Mouse (Mus musculus): ENCODE measurements at regions not wholly inside any gene's neighbourhood (a gene's known extent, or its start where the extent isn't known, plus 50 kb on each side); places are given as distances from the start of the nearest gene placed in this dataset.

DNA sequence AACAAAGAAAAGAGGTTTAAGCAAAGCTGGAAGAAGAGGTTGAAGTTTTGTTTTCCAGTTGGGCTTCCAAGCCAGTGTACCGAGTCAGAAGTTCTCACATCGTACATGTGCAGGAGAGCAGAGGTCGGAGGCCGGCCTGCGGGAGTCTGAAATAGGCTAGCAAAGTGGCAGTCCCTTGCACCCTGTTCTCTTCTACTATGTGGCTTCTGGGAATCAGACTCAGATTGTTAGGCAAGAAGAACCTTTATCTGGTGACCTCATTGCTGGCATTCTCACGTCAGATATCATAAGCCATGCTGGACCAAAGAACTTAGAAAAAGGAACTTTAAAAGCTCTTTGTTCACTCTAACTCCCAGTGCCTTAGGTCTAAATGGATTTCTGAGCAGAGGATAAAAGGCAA, 112.0 kb upstream of the Tbl1xr1 start:
- TF ChIP-seq CTCF (IDR thresholded peaks at IDR 0.05; ENCODE audit: low read depth, low read length): no peak
- no peak for TF ChIP-seq POLR2A (IDR thresholded peaks at IDR 0.05; ENCODE audit: borderline replicate concordance, low read depth, low read length)
